Mouse (Mus musculus): ENCODE measurements around the gene AA986860.

DNA sequence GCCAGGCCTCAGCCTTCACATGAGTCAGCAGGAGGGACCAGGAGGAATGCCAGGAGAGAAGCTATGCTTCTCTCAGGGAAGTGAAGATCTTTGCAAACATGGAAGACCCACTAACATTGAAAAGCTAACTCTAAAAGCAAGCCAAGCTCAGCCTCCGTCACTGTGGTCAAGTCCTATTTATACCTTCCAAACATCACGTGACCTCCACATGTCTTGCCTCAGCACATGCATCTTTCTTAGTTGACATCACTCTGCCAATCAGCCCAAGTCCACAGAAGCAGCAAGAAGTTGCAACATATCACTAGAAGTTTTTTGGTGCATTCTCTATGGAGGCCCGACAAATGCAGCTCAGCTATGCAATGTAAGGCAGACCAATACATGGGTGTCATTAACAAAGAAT lies 48.1 kb downstream of the AA986860 start:
- no peak for TF ChIP-seq CTCF (IDR thresholded peaks at IDR 0.05; ENCODE audit: borderline replicate concordance, control insufficient read depth, extremely low read depth, insufficient read depth, low read length, poor library complexity)
- TF ChIP-seq POLR2A (IDR thresholded peaks at IDR 0.05; ENCODE audit: control insufficient read depth, extremely low read depth, insufficient read depth, low read length, poor library complexity), result no peak
